ENCODE assay signal across 10 mouse cellular contexts in genomic region chr12:84008729-84009128, GRCm38 (mm10). TPM values are rescaled to one million over a fixed set of nuclear protein-coding genes. Genes with fewer than 3 reads are reported as not detected.
DNase-seq lines count a peak whose midpoint lies in the region; ATAC-seq and TF ChIP-seq lines count a peak whose summit lies in the region.
"Had no signal": no experiment of that assay in that cellular context is flagged by ENCODE, and none has a peak within 500 bp of the region (broad histone marks: within the 10 kb centered on the region; RNA-seq: fewer than 3 reads in every experiment).

No protein-coding gene starts in this region.

- H3K27me3 ChIP-seq in heart, adult 2 months (ENCODE audit: control insufficient read depth, insufficient read depth, low read length) = no peaks in the 10 kb centered on the region
- H3K27me3 ChIP-seq in neural tube, embryonic 11.5 days (ENCODE audit: control insufficient read depth, insufficient read depth, low read length) = no peaks in the 10 kb centered on the region
- H3K27me3 ChIP-seq in liver, embryonic 13.5 days = peaks cover 35% of the 10 kb centered on the region

- H3K27ac ChIP-seq in heart, adult 2 months = peak overlapping the region; percentile 45
- peak overlapping the region; percentile 21; the same call in 1 of the 2 replicates for H3K27ac ChIP-seq in neural tube, embryonic 11.5 days (ENCODE audit: low read depth, low read length)
- H3K27ac ChIP-seq in liver, embryonic 13.5 days = no peak overlapping the region
- H3K27ac ChIP-seq: macrophage had no signal

- intact Hi-C loops in heart, adult 2 months (cut with DNase I) = loop anchor here (2.0 kb wide), 1 partner anchor 20 kb away; no protein-coding TSS in a partner anchor
- intact Hi-C loops in heart, postnatal 36 days (cut with DNase I) = no loop called here

- H3K4me3 ChIP-seq in heart, adult 2 months = peak overlapping the region; percentile 56; the same call in 1 of the 2 replicates
- H3K4me3 ChIP-seq in neural tube, embryonic 11.5 days (ENCODE audit: low read depth, low read length) = no peak overlapping the region
- H3K4me3 ChIP-seq in liver, embryonic 13.5 days (replicated peaks) = no peak overlapping the region

- no peak overlapping the region for H3K9ac ChIP-seq in heart, adult 2 months (ENCODE audit: low read depth, low read length)
- no peak overlapping the region; the same call in 1 of the 2 replicates for H3K9ac ChIP-seq in neural tube, embryonic 11.5 days (ENCODE audit: low read length)
- no peak overlapping the region for H3K9ac ChIP-seq in liver, embryonic 13.5 days

- peaks cover 2% of the 10 kb centered on the region for H3K4me1 ChIP-seq in heart, adult 2 months (ENCODE audit: control insufficient read depth, insufficient read depth, low read length)
- H3K4me1 ChIP-seq in neural tube, embryonic 11.5 days (ENCODE audit: control insufficient read depth, insufficient read depth, low read length) = peaks cover 11% of the 10 kb centered on the region; the same call in 1 of the 2 replicates
- 0 out of 2 replicates have a peak, but pooled peaks cover 4% of the 10 kb centered on the region for H3K4me1 ChIP-seq in liver, embryonic 13.5 days (replicated peaks)

- peak overlapping the region; percentile 47; the same call in 1 of the 2 replicates for H3K4me2 ChIP-seq in neural tube, embryonic 11.5 days (ENCODE audit: low read depth)
- peak overlapping the region; percentile 53 for H3K4me2 ChIP-seq in liver, embryonic 13.5 days

- H3K9me3 ChIP-seq in neural tube, embryonic 11.5 days (ENCODE audit: control insufficient read depth, low read length) = no peaks in the 10 kb centered on the region
- no peaks in the 10 kb centered on the region for H3K9me3 ChIP-seq in liver, embryonic 13.5 days (replicated peaks)

- no peak for TF ChIP-seq EP300 in heart, adult 2 months (IDR thresholded peaks at IDR 0.05; ENCODE audit: insufficient read depth, low read depth, low read length)

- DNase-seq in heart, adult 2 months = no peak
- no peak for DNase-seq in heart, postnatal 36 days
- no peak for DNase-seq in neural tube, embryonic 11.5 days (ENCODE audit: low spot score)
- DNase-seq in neural tube, embryonic 10.5 days (ENCODE audit: extremely low spot score, low spot score) = no peak
- no peak for DNase-seq in liver, embryonic 13.5 days
- no peak for DNase-seq in thymus, postnatal 36 days
- DNase-seq in gastrocnemius, postnatal 4 days (ENCODE audit: low spot score in 2 of 2) = no peak

- H3K79me2 ChIP-seq in heart, adult 2 months (replicated peaks; ENCODE audit: control insufficient read depth, insufficient read depth, low read length) = no peaks in the 10 kb centered on the region

- TF ChIP-seq CTCF in heart, adult 2 months (IDR thresholded peaks at IDR 0.05) = no peak

- 58% methylated on average over 8 of the region's 8 CpGs for whole genome bisulfite sequencing in heart, adult 2 months
- WGBS in neural tube, embryonic 11.5 days = 63% methylated on average over 8 of the region's 8 CpGs
- 52% methylated on average over 8 of the region's 8 CpGs for WGBS in liver, embryonic 13.5 days (ENCODE audit: insufficient replicate concordance)

- no peak for TF ChIP-seq POLR2A in heart, adult 2 months (IDR thresholded peaks at IDR 0.05; ENCODE audit: insufficient read depth, low read depth, low read length)

- H3K36me3 ChIP-seq in heart, adult 2 months (ENCODE audit: control insufficient read depth, insufficient read depth, low read length) = no peaks in the 10 kb centered on the region
- H3K36me3 ChIP-seq in neural tube, embryonic 11.5 days (ENCODE audit: control insufficient read depth, insufficient read depth, low read length) = no peaks in the 10 kb centered on the region
- H3K36me3 ChIP-seq in liver, embryonic 13.5 days = no peaks in the 10 kb centered on the region

- no peak for ATAC-seq in neural tube, embryonic 11.5 days (ENCODE audit: insufficient read depth, low FRiP score, low TSS enrichment)
- ATAC-seq in liver, embryonic 13.5 days (ENCODE audit: low read depth) = no peak
- no peak for ATAC-seq in CD4-positive, CD25-positive, alpha-beta regulatory T cell, adult 4 months

RNA-seq across cellular contexts. Expression of gene Acot1, which starts 0.6 kb away (rescaled TPM):
- total RNA-seq in heart, adult 2 months (2021) = 10 to 100 TPM; 53.0 to 54.4 TPM
- polyA plus RNA-seq in heart, adult 2 months (2012; rRNA removed) = 8.1 and 22.9 TPM in 2 replicates
- total RNA-seq in heart, postnatal 36 days (2021) = 10 to 100 TPM; 75.0 to 91.8 TPM
- polyA plus RNA-seq in neural tube, embryonic 11.5 days (2014; fragmentation: Nextera tagmentation; extraction: Ambion mirVana) = 62.4 and 74.8 TPM in 2 replicates
- polyA plus RNA-seq in liver, embryonic 13.5 days (2015; fragmentation: Nextera tagmentation; extraction: Ambion mirVana) = 28.2 and 34.7 TPM in 2 replicates
- polyA plus RNA-seq in CD4-positive, CD25-positive, alpha-beta regulatory T cell, adult 4 months (2017; shearing (Covaris generic)) = not detected
- total RNA-seq in gastrocnemius, postnatal 4 days (2021) = 10 to 100 TPM; 18.4 to 21.5 TPM

RNA-seq across cellular contexts. Expression of gene Acot2, which starts 21.1 kb away (rescaled TPM):
- 100 to 1,000 TPM; 112 to 114 TPM for total RNA-seq in heart, adult 2 months (2021)
- polyA plus RNA-seq in heart, adult 2 months (2012; rRNA removed) = 44.4 and 52.6 TPM in 2 replicates
- 100 to 1,000 TPM; 139 to 166 TPM for total RNA-seq in heart, postnatal 36 days (2021)
- 12.6 and 14.9 TPM in 2 replicates for polyA plus RNA-seq in neural tube, embryonic 11.5 days (2014; fragmentation: Nextera tagmentation; extraction: Ambion mirVana)
- 14.7 and 16.1 TPM in 2 replicates for polyA plus RNA-seq in liver, embryonic 13.5 days (2015; fragmentation: Nextera tagmentation; extraction: Ambion mirVana)
- 10 to 100 TPM; 28.3 to 39.0 TPM for polyA plus RNA-seq in CD4-positive, CD25-positive, alpha-beta regulatory T cell, adult 4 months (2017; shearing (Covaris generic))
- total RNA-seq in gastrocnemius, postnatal 4 days (2021) = 10 to 100 TPM; 20.4 to 24.4 TPM

RNA-seq across cellular contexts. Expression of gene Heatr4, which starts 24.1 kb away (rescaled TPM):
- total RNA-seq in heart, adult 2 months (2021) = not detected
- not detected in 2 replicates for polyA plus RNA-seq in heart, adult 2 months (2012; rRNA removed)
- total RNA-seq in heart, postnatal 36 days (2021) = not detected
- not detected in 2 replicates for polyA plus RNA-seq in neural tube, embryonic 11.5 days (2014; fragmentation: Nextera tagmentation; extraction: Ambion mirVana)
- polyA plus RNA-seq in liver, embryonic 13.5 days (2015; fragmentation: Nextera tagmentation; extraction: Ambion mirVana) = not detected in 2 replicates
- polyA plus RNA-seq in CD4-positive, CD25-positive, alpha-beta regulatory T cell, adult 4 months (2017; shearing (Covaris generic)) = not detected
- total RNA-seq in gastrocnemius, postnatal 4 days (2021) = not detected
- total RNA-seq: hematopoietic stem cell, adult 5-6 weeks had no signal
- polyA plus RNA-seq: macrophage had no signal

RNA-seq across cellular contexts. Expression of gene Acot4, which starts 29.4 kb away (rescaled TPM):
- total RNA-seq in heart, adult 2 months (2021) = 1 to 10 TPM in 1 of 2 experiments, under 1 TPM in 1; 0.91 to 1.3 TPM
- 0.53 and 0.61 TPM in 2 replicates for polyA plus RNA-seq in heart, adult 2 months (2012; rRNA removed)
- total RNA-seq in heart, postnatal 36 days (2021) = 1 to 10 TPM; 1.2 to 1.3 TPM
- 0.13 and 0.14 TPM in 2 replicates for polyA plus RNA-seq in neural tube, embryonic 11.5 days (2014; fragmentation: Nextera tagmentation; extraction: Ambion mirVana)
- polyA plus RNA-seq in liver, embryonic 13.5 days (2015; fragmentation: Nextera tagmentation; extraction: Ambion mirVana) = 6.7 and 7.9 TPM in 2 replicates
- under 1 TPM in 1 of 2 experiments, not detected in 1; 0.11 TPM for polyA plus RNA-seq in CD4-positive, CD25-positive, alpha-beta regulatory T cell, adult 4 months (2017; shearing (Covaris generic))
- under 1 TPM; 0.32 to 0.93 TPM for total RNA-seq in gastrocnemius, postnatal 4 days (2021)

RNA-seq across cellular contexts. Expression of gene Gm49366, which starts 30.0 kb away (rescaled TPM):
- not detected for total RNA-seq in heart, adult 2 months (2021)
- polyA plus RNA-seq in heart, adult 2 months (2012; rRNA removed) = 2.0 TPM in 1 of 2 replicates, not detected in the other
- under 1 TPM in 1 of 2 experiments, not detected in 1; 0.76 TPM for total RNA-seq in heart, postnatal 36 days (2021)
- not detected in 2 replicates for polyA plus RNA-seq in neural tube, embryonic 11.5 days (2014; fragmentation: Nextera tagmentation; extraction: Ambion mirVana)
- polyA plus RNA-seq in liver, embryonic 13.5 days (2015; fragmentation: Nextera tagmentation; extraction: Ambion mirVana) = 0.46 TPM in 1 of 2 replicates, not detected in the other
- not detected for polyA plus RNA-seq in CD4-positive, CD25-positive, alpha-beta regulatory T cell, adult 4 months (2017; shearing (Covaris generic))
- not detected for total RNA-seq in gastrocnemius, postnatal 4 days (2021)
- total RNA-seq: hematopoietic stem cell, adult 5-6 weeks had no signal
- polyA plus RNA-seq: macrophage had no signal
